Mouse (Mus musculus): ENCODE measurements around the gene Zfp335. TPM values are rescaled to one million over a fixed set of nuclear protein-coding genes. Genes with fewer than 3 reads are reported as not detected.

The Zfp335 gene
- total RNA-seq, 2 experiments from 2014 or later: 30.0 to 31.2 TPM

DNA sequence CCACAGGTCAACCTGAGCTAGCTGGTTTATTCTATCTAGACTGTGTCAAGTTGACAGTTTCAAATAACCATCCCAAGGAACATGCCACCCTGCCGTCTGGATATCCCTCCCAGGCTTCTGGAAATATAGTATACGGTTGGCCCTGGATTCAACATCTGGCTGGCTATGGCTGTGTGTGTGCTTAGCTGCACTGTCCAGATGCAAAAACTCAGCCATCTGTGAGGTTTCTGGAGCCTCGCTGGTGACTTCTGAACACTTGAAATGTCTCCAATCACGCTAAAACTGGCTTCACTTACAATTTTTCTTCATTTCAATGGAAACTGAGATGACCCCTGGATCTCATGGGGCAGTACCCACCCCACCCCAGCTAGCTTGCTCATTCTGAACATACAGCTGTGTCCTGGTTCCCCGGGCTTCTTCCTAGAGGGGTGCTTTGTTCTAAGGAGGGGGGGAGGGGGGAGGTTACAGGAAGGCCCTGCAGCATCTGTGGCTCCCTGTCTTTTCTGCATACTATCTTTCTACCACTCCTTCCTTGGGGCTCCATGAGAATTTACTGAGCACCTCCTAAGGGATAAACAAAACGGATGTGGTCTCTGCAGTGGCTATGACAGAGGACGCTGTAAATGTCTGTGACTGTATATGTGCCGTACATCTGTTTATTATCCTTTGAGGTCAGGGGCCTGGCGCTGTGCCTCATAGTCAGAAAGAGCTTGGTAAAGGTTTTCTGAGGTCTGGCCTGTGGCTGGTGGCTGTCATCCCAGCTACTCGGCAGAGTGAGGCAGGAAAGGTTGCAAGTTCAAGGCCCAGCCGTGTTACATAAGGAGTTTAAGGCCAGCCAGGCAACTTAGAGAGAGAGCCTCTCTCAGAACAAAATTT is 19.4 kb upstream of the Zfp335 start:
- intact Hi-C loops (cut with DNase I): no loop called here
- DNase-seq: no peak

DNA sequence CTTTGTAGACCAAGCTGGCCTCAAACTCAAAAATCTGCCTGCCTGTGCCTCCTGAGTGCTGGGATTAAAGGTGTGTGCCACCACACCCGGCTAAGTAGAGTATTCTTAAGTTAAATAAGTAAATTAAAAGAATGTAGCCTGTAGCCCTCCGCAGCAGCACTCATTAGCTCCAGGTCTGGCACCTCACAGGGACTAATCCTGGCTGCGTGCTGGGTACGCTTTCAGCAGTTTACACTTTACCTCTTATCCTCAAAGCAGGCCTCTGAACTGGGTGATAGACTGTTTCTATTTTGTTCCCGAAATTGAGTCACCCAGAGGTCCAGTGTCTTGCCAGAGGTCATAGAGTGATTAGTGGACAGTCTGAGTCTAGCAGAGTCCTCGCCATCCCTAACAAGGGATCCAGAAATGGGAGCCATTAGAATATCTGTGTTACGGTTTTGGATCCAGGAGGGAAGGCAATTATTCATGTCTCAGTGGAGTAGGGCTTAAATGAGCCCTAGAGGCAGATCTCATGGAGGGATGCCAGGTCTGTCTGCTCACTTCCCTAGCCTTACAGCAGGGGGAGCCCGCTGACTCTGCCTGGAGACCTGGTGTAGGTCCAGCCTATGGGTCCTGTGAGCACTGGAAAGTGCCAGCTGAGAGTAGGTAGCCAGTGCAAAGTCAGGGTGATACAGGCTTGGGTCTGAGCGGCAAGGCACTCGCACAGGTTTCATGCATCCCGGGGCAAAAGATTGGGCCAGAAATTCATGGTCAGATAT is 12.7 kb upstream of the Zfp335 start:
- peak; percentile 86 for DNase-seq

DNA sequence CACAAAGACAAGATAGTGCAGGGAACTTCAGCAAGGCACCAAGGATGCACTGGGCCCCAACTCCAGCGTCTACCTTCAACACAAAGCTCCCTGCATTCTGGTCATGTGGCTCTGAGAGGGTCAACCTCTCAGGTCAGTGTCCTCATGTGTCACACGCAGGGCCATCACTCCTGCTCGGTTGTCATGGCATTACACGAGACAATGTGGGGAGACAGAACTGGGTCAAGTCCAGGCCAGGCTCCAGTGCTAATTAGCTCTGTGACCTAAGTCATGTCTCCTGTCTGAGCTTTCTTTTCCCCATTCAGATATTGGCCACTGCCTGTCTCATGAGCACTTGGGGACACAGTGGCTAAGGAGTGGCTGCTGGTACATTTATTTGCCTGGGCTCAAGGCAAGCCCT is 11.7 kb upstream of the Zfp335 start:
- intact Hi-C loops (cut with DNase I): no loop called here
- no peak for DNase-seq

More for the DNA sequence above, 12.7 kb upstream of the Zfp335 start:
- intact Hi-C loops (cut with DNase I): no loop called here

DNA sequence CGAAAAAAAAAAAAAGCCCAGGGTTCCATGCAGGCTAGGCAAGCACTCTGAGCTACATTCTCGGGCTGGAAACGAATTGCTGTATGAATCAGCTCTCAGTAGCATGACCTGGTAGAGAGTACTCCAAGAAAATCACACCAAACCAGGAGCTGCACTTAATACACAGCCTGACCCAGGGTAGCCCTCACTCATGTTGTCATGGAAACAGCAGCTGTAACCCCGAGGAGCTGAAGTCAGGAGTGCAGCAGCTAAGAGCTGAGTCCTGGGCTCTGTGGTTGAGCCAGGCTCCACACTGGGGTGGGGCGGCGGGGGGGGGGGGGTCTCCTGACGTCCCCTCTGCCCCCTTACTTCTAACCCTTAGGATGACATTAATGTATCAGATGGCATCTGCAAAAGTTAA is 10.4 kb upstream of the Zfp335 start:
- DNase-seq: no peak
- intact Hi-C loops (cut with DNase I): no loop called here

DNA sequence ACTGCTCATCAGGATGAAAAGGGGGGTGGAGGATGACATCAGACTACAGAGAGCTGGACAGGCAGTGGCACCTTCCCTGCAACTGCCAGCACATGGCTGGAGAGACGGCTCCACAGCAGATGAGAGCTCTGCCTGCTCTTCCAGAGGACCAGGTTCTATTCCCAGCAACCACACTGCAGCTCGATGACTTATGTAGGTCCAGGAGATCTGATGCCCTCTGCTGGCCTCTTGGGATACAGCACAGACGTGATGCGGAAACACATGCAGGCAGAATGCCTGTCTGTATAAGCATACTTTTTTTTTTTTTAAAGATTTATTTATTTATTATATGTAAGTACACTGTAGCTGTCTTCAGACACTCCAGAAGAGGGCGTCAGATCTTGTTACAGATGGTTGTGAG is 6.8 kb upstream of the Zfp335 start:
- DNase-seq: no peak
- intact Hi-C loops (cut with DNase I): no loop called here

DNA sequence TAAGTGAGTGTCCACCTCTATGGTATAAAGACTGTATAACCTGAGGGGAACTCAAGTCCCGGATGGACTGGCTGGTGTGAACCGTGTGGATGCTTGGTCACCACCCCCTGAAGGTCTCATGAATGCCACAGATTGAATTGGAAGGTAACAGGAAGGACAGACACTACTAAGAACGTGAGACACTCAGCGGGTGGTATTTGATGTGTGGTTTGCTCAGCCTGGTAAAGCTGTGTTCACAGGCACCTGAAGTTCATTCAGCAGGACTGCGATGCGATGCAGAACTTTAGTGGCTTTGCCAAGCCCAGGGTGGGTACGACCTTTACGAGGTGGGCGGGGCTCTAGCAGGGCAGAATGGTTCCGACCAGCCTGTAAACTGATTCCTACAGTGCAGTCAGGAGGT is 5.8 kb upstream of the Zfp335 start:
- DNase-seq: no peak
- intact Hi-C loops (cut with DNase I): no loop called here

DNA sequence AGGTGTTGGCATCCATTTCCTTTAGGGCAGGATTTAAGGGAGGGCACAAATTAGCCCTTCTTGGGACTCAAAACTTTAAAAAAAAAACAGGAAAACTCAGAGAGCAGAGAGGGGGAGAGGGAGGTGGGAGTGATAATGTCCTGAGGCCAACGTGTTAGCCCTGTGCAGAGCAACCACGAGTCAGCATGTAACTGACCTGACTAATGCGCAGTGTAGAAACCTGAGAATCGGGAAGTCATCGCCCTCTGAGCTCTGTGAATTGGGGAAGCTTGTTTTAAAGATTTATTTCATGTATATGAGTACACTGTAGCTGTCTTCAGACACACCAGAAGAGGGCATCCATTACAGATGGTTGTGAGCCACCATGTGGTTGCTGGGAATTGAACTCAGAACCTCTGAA is 5.3 kb upstream of the Zfp335 start:
- intact Hi-C loops (cut with DNase I): no loop called here

DNA sequence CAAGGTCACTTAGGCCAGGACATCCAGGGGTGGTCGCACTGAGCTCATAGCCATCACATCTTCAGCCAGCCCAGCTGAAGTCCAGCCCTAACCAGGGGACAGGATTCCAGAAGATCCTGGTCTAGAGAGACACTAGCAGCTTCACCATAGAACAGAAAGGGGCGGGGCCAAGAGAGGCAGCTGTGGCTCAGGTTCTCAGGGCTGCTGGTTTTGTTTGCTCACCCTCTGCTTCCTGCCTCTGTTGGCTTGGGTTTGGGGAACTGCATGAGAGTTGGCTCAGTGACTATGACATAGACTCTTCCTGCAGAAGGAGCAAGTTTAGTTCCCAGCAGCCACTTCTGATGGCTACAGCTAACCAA is 1.9 kb upstream of the Zfp335 start:
- intact Hi-C loops (cut with DNase I): no loop called here
- no peak for DNase-seq

More for the DNA sequence above, 5.3 kb upstream of the Zfp335 start:
- DNase-seq: no peak

DNA sequence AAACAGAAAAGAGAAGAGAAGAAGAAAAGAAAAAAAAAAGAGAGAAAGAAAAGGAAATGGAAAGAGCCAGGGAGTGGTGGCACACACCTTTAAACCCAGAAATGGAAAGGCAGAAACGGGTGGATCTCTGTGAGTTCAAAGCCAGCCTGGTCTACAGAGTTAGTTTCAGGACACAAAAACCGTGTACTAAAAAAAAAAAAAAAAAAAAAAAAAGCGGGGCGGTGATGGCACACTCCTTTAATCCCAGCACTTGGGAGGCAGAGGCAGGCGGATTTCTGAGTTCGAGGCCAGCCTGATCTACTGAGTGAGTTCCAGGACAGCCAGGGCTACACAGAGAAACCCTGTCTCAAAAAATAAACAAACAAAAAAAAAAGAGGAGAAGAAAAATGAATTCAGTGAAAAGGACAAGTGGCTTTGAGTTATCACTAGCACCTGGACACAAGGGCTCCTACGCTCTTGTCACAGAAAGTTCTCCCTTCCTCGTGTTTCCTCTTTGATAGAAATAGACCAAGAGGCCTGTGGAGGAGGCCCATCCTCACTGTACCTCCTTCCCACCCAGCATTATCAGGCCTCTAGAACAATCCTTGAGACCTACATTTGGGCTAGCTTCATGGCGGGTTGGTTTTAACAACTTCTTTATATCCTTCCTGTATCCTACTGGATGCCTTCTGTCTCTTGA is 1.3 kb upstream of the Zfp335 start:
- intact Hi-C loops (cut with DNase I): no loop called here

DNA sequence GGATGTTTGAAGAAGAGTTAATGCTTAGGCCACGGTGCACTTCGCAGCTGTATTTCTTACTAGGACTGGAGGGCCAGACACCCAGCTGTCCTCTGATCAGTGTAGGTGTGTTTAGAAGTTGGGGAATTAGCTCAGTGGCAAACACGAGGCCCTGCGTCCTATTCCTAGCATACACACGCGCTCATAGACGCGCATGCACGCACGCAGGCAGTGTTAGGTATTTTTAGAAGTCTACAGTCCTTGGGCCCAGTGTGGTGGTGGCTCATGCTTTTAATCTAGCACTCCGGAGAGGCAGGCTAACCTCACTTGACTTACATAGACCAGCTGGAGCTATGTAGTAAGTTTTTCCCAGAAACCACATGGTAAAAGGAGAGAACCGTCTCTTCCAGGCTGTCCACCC is 594 bp upstream of the Zfp335 start:
- DNase-seq: no peak
- intact Hi-C loops (cut with DNase I): no loop called here

More for the DNA sequence above, 1.3 kb upstream of the Zfp335 start:
- DNase-seq: no peak

DNA sequence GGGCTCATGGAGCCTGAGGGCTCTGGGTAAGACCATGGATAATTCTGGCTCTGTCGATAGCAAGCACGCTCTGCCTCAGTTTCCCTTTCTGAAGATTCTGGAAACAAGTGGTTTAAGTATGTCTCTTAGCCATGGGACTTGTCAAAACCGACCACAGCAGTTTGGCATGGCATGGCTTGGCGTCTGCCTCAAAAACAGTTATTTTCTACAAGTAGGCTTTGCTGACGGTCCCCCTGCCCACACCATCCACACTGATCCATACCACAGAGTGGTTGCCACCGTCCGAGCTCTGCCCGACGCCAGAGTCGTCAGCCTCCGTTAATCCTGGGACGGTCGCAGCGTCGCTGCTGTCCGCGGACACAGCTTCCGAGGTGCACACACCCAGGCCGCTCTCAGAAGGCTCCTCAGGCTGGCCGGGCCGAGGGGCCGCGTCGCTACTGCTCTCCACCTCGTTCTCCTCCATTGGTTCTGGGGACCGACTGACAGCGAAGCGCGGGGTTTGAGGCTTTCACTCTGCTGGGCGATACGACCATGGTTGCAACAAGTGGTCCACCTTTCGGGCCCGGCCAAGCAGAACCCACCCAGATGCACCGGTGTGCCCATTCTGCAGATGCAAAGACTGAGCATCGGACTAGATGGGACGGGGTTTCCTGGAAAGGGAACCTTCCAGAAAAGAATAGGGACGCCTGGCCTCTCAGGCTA is 1.0 kb downstream of the Zfp335 start:
- intact Hi-C loops (cut with DNase I): no loop called here
- no peak for DNase-seq

DNA sequence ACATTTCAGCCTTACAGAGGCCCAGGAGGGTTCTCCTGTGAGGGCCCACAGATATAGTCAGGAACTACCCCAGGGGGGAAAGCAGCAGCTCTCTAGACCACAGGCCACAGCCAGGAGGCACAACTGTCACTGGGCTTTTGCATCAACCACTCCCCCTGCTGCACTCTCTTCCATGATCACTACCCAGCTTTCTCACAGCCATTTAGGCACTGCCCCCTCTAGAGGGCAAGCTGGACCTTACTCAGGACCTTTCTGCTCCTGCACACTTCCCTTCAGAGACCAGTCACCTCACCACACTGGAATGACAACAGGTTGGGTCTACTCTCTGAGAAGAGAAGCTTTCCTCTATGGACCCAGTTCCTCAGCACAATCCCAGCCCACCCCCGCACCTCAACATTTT is 2.0 kb downstream of the Zfp335 start:
- no peak for DNase-seq
- intact Hi-C loops (cut with DNase I): no loop called here

DNA sequence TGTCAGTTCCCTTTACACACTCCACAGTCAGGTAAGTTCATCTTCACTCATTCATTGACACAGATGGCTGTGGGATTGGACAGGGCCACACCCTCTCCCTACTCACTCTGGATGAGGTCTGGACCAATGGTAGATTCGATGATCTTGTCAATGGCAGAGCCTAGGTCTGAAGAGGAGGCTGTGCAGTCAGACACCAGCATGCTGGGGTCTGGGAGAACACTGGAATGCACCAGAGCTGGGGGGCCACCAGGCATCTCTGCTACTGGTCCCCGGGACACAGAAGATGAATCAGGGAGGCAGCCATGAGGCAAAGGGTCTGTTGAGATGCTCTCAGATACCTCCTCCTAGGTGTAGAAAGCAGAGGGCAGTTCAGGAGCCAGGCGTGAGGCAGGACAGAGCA is 2.5 kb downstream of the Zfp335 start:
- no peak for DNase-seq
- intact Hi-C loops (cut with DNase I): no loop called here

DNA sequence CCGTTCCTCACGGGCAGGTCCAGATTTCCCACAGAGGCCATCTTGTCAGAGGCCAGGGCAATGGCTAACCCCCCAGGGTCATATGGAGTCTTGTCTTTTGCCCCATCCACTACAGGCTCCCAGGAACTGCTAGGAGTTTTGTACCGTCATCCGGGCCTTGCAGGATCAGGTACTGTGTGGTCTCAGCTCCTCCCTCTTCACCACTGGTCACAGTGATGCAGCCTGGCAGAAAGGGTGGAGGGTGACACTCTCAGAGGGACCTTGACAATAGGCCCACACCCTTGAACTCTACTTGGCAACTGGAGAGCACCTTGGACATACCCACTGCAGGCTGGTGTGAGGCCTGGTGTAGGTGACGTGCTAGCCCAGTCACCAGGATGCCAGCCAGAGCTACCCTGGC is 3.5 kb downstream of the Zfp335 start:
- no peak for DNase-seq
- intact Hi-C loops (cut with DNase I): no loop called here

DNA sequence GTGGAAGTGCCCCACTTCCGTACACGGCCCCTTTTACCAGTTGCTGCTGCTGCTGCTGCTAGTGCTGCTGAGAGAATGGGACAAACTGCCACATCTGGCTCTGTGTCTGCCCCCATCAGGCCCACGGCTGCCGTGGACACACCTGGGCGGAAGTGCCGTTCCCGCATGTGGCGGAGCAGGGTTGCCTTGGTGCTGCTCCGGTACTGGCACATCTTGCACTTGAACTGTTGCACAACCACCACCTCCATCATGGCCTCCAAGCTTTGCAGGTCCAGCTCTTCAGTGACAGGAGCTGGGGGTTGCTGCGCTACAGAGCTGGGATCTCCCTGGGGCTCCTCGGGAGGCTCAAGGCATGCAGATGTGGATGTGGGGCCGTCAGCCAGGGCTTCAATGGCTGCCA is 4.0 kb downstream of the Zfp335 start:
- DNase-seq: no peak
- intact Hi-C loops (cut with DNase I): no loop called here

DNA sequence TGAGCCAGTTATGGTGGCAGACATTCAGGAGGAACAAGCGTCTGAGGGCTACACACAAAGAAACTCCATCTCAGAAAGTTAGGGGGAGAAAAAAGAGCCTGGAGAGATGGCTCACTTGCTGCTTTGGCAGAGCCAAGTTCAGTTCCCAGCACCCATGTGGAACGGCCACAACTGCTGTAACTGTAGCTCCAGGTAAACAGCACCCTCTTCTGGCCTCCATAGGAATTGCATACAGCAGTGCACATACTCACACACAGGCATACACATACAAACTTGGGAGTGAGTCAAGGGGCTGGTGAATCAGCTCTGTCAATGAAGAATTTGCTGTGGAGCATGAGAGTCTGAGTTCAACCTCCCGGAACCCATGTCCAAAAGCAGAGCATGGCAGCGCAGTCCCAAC is 5.5 kb downstream of the Zfp335 start:
- intact Hi-C loops (cut with DNase I): no loop called here
- no peak for DNase-seq

DNA sequence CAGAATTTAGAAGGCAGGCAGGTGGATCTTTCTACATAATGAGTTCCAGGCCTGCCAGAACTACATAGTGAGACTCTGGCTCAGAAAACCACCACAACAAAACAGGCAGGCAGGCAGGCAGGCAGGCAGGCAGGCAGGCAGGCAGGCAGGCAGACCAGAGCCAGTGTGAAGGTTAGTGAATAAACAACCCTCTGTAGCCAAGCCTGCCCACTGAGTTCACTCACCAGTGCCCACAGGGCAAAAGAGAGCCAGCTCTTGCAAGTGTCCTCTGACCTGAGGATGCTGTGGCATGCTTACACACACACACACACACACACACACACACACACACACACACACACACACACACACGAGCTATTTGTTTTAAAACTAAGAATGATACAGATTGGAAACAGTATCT is 8.1 kb downstream of the Zfp335 start:
- intact Hi-C loops (cut with DNase I): no loop called here

DNA sequence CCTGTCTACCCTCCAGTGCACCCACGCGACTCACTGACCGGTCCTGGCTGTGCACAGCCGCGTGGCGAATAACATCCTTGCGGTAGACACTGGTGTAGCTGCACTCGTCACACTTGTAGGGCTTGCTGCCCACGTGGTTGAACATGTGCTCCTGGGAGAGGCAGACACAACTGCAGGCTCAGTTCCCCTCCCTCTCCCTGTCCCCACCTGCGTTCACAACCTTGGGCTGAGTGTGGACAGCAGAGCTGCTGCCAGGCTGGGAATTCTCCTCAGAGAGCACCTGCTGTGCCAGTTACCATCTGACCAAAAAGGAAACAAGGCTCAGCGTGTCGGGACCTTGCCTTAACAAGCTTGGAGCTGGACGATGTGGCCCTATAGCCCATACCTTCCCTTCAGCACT is 10.2 kb downstream of the Zfp335 start:
- intact Hi-C loops (cut with DNase I): no loop called here
- no peak for DNase-seq

More for the DNA sequence above, 8.1 kb downstream of the Zfp335 start:
- DNase-seq: no peak

DNA sequence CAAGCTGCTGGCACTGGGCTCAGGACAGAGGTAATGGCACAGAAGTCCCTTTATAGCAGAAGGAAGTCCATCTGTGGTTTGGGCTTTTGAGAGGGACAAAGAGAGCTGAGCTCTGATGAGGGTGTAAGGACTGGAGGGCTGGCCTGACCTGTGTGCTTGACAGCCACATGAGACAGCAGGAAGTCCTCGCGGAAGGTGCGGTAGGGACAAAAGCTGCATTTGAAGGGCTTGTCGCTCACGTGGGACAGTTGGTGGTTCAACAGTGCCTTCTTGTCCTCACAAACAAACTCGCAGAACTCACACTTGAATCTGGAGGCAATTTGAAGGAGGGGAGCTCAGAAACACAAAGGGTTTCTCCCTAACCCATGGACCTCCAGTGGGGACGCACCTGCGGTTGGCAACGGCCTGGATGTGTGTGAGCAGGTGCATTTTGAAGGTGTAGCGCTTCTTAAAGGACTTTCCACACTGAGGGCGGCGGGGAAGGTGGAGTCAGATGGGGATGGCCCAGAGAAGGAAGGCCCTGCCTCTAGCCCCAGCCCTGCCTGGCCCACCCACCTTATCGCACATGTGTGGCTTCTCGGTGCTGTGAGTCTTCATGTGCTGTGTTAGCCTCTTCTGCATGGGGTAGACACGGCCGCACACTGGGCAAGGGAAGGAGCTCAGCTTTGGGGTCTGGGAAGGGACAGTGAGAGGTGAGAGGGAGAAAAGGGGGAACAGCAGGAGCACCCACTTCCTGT is 11.7 kb downstream of the Zfp335 start:
- intact Hi-C loops (cut with DNase I): no loop called here
- no peak for DNase-seq

DNA sequence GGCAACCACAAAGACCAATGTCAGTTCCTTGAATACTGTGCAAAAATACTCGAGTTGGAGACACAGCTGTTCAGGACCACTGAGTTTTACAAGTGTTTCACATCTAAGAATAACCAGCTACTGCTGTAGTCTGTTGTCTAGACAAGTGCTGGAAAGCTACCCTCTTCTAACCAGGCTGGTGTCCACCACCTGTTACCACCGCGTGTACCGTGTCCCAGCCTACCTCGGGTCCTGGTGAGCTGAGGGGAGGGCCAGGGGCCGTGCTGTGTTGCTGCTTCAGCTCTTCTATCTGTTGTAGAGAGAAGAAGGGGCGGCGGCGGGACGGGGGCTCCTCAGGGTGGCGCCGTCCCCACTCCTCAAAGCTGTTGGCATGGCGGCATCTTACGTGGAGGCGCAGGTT is 12.5 kb downstream of the Zfp335 start:
- no peak for DNase-seq
- intact Hi-C loops (cut with DNase I): no loop called here
